Mouse (Mus musculus): ENCODE results near the gene Phgr1.

Phgr1 gene

GRCm38 (mm10) chr2:118779504-118780480 lies 7.2 kb downstream of the Phgr1 start, which contains the start of gene Disp2:
TSS of gene Disp2 (plus strand) at chr2:118779719.
- peak; percentile 95 for DNase-seq

- DNase-seq: no peak
Observed at GRCm38 (mm10) chr2:118781115-118781514, 8.5 kb downstream of the Phgr1 start.

GRCm38 (mm10) chr2:118782303-118782702 lies 9.7 kb downstream of the Phgr1 start:
- no peak for DNase-seq

GRCm38 (mm10) chr2:118783093-118783492 lies 10.5 kb downstream of the Phgr1 start:
- no peak for DNase-seq

- DNase-seq: no peak
Observed at GRCm38 (mm10) chr2:118783663-118784062, 11.1 kb downstream of the Phgr1 start.

GRCm38 (mm10) chr2:118786525-118786924 lies 14.0 kb downstream of the Phgr1 start:
- DNase-seq: no peak

- DNase-seq: peak; percentile 70
Observed at GRCm38 (mm10) chr2:118789501-118789900, 16.9 kb downstream of the Phgr1 start.

GRCm38 (mm10) chr2:118790221-118790550 lies 17.6 kb downstream of the Phgr1 start:
- no peak for DNase-seq

GRCm38 (mm10) chr2:118790551-118791525 lies 18.3 kb downstream of the Phgr1 start:
- no peak for DNase-seq

- DNase-seq: no peak
Observed at GRCm38 (mm10) chr2:118791591-118792258, 19.2 kb downstream of the Phgr1 start.

GRCm38 (mm10) chr2:118792259-118792613 lies 19.7 kb downstream of the Phgr1 start:
- no peak for DNase-seq

GRCm38 (mm10) chr2:118793636-118794035 lies 21.1 kb downstream of the Phgr1 start:
- no peak for DNase-seq

GRCm38 (mm10) chr2:118802542-118803118 lies 30.1 kb downstream of the Phgr1 start:
- no peak for DNase-seq

GRCm38 (mm10) chr2:118804474-118804873 lies 31.9 kb downstream of the Phgr1 start:
- DNase-seq: no peak

GRCm38 (mm10) chr2:118805137-118805536 lies 32.6 kb downstream of the Phgr1 start:
- no peak for DNase-seq

GRCm38 (mm10) chr2:118805756-118806155 lies 33.2 kb downstream of the Phgr1 start:
- DNase-seq: no peak

- DNase-seq: no peak
Observed at GRCm38 (mm10) chr2:118806860-118807259, 34.3 kb downstream of the Phgr1 start.

- no peak for DNase-seq
Observed at GRCm38 (mm10) chr2:118810861-118811260, 38.3 kb downstream of the Phgr1 start.

- DNase-seq: no peak
Observed at GRCm38 (mm10) chr2:118812724-118813123, 40.2 kb downstream of the Phgr1 start.

GRCm38 (mm10) chr2:118813981-118814836 lies 41.6 kb downstream of the Phgr1 start, which contains the start of gene Knstrn:
TSS of gene Knstrn (plus strand) at chr2:118814003.
- peak; percentile 89 for DNase-seq

GRCm38 (mm10) chr2:118822800-118823199 lies 50.2 kb downstream of the Phgr1 start:
- DNase-seq: no peak

Data from layer of hippocampus, adult 9-11 months (tissue).